Mouse (Mus musculus): ENCODE data around the gene Abhd2.

The Abhd2 gene

DNA sequence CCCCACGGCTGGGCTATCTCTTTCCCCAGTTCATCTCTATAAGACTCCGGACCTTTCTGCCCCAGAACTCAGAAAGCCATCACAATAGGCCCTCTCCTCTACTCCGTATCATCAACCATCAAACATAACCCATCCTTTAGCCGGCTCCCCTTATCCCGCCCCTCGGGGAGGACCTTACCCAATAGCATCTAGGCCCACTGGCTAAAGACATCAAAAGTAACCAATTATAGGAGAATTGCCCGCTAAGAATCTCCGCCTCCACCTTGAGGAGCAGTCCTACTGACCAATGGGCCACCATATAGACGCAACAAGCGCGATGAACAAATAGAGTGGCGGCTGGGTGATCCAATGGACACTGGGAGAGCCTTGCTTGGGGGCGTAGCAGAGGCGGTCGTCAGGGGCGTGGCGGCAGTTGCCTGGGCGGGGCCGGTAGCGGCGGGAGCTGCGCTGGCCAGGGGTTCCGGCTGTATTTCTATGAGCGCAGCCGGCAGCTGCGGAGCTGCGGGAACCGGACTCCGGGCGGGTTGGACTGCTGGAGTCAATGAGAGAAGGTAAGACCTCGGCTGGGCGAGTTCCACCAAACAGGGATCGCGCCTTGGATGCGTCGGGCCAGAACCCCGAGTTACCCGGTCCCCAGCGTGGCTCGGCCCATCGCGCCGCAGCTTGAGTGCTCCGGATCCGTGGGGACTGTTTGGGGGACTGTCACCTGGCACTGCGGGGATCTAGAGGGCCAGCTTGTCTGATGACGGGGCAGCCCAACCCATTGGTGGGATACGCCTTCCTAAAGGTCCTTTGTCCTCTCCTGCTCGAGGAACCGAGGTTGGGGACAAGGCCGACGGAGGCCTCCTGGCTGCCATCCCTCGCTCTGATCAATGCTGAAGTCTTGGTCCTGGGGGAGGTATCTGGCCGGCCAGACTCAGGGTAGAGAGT is at the start of gene Abhd2:
Gene Abhd2 (plus strand): TSS at position 411 of the 930 bp plus-strand sequence.
- DNase-seq (ENCODE audit: low spot score) = peak; percentile 100

DNA sequence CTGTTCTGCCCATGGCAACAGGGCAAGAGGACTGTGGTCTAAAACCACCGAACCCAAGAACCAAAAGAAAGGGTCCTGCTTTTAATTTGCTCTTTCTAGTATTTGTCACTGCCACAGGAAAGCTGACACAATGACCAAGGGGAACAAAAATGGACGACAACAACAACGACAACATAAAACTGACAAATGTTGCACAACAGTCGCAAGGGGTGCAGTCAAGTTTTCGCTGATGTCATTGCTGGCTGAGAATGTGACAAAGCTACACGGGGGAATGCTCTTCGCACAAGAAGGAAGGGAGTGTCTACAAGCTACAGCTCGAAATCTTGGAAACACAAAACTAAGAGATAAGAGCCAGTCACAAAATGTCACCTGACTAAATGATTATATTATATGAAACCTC is 47.5 kb upstream of the Abhd2 start:
- DNase-seq (ENCODE audit: low spot score) = no peak

DNA sequence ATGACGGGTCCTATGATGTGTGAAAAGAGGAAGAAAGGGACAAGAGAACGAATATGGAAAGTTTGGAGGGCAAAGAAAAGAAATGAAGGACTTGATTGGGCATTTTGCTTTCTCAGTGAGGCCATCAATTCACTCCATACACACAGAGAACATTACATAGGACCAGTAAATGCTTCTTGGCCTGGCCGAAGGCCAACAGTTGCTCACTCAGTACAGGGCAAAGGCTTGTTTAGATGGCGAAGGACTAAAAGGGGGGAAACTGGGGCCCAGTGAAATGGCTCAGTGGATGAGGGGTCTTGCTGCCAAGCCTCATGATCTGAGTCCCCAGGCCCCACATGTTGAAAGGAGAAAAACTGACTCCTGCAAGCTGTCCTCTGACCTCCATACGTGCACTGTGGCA is 46.8 kb upstream of the Abhd2 start:
- DNase-seq (ENCODE audit: low spot score) = no peak

DNA sequence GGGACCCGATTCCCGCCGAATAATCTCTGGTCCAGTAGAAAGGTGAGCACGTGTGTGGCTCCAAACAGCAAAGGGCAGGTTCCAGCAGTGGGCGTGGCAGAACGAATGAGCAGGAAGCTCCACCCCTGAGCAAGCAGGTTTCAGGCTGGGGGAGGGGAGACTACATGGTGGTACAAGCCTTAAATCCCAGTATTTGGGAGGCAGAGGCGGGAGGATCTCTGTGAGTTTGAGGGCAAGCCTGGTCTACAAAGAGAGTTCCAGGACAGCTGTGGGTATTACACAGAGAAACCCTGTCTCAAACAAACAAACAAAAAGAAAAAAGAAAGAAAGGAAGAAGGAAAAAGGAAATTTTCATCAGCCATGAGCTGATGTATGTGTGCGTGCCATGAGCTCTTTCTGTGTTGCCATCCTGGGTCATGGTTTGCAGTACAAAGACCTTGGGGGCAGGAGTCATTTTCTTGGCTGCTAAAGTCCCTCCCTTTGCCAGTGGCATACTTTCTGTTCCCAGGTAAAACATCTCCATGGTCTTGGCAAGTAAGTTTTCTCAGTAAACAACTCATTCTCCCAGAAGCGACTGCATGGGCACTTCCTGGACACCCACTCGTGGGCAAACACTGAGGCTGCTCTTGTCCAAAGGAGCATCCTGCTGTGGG is 46.0 kb upstream of the Abhd2 start:
- DNase-seq (ENCODE audit: low spot score) = no peak

DNA sequence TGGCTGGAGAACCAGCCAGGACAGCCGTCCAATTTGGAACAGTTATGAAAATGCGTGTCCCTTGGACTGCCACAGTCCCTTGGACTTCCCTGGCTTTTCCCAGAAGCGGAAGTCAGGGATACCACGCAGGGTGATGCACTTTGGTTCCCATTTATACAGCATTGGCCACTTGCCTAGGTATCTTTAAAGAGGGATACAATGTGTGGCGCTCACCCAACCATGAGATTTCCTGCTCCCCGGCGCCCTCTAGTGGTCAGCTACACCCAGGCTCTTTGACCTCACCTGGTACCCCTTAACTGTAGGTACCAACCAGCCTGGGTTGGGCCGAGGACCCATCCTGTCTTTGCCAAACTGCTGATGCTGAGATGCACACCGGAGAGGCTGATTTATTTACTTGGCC is 44.5 kb upstream of the Abhd2 start:
- DNase-seq (ENCODE audit: low spot score) = peak; percentile 83

DNA sequence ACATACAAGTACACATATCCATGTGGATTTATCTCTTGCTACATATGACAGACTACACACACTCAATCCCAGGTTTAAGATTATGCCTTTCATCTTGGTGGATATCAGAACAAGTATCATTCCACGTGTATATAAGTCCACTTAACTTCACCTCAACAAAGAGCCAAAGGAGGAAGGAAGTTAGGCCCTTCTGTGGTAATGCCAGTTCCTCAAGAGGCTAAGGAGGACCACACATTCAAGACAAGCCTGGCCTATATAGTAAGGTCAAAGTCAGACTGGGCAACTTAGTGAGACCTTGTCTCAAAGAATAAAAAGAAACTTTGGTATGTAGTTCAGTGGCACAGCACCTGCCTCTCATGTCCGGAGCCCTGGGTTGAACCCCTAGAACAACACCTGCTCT is 41.4 kb upstream of the Abhd2 start:
- DNase-seq (ENCODE audit: low spot score) = no peak

DNA sequence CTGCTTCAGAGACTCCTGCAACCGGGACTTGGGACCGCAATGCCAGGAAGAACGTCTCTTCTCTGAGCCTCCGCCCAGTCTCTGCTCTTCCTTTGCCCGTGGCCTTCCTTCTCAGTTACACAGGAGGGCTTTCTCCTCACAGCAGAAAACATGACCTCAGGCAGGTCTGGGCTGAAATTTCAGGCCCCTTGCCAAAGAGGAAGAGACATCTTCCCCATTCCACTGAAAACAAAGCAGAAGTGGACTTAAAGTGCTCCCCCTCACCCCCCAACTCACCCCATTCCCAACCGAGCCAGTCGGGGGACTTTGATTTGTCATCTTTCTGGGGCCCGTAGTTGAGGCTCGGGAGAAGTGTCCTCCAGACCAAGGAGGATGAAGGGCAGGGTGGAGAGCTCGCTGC is 41.0 kb upstream of the Abhd2 start:
- DNase-seq (ENCODE audit: low spot score) = no peak

DNA sequence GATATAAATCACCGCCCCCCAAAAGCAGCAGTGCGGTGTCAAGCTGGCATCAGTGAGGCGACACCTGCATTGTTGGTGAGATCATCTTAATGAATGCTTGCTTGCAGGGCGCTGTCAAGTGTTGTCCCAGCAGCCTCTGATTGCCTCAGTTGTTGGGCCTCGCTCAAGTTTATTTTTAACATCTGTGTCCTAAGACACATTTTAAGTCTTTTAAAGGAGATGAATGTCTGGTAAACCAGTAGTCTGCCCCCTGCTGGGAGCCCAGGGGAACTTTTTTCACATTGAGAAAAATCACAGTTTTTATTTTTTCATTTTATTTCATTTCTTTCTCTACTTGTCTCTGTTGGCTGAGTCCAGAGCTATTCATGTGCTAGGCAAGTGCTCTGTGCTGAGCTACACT is 34.3 kb upstream of the Abhd2 start:
- DNase-seq (ENCODE audit: low spot score) = no peak

DNA sequence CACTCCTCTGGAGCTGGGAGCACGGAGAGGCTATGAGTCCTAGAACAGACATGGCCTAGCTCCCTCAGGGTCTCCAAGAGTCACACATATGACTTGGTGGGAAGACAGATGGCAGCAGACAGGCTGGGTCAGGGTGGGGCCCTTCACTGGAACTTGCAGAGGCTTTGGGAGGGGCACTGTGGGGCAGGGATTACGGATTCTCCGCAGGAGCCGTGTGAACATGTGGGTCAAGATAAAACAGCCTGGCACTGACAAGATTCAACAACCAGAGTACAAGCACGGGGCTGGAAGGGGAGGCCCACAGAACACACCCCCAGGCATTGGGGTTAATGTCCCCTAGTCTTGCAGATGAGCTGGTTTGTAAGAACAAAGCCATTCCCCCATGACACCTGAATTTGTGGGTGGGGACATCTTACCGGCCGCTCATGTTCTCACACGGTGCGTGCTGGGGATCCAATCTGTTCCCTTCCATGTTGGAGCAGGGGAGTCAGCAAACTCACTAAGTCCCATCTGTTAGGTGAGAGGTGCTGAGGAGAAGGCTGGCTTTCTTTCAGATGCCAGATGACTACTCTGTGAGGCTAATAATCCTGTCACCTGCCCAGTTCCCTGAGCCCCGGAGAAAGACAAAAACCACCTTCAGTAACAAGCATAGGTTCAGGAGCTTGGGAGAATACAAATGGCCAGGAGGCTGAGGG is 30.9 kb upstream of the Abhd2 start:
- DNase-seq (ENCODE audit: low spot score) = no peak

DNA sequence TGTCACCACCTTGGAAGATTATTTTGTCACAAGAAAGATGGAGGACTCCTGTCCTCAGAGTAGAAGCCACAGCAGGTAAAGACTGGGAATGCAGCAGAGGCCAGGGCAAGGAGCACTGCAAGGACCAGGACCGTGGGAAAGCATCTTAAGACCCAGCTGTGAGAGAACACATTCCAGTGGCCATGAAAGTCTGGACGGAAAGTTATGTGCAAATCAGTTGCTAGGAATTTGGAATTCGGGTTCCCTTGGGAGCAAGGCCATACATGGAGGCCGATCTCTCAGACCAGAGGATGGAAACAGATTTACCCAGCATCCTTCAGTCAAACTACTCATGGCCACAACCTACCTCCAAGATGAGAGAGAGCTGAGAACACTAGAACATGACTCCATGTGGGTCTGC is 29.8 kb upstream of the Abhd2 start:
- no peak for DNase-seq (ENCODE audit: low spot score)

DNA sequence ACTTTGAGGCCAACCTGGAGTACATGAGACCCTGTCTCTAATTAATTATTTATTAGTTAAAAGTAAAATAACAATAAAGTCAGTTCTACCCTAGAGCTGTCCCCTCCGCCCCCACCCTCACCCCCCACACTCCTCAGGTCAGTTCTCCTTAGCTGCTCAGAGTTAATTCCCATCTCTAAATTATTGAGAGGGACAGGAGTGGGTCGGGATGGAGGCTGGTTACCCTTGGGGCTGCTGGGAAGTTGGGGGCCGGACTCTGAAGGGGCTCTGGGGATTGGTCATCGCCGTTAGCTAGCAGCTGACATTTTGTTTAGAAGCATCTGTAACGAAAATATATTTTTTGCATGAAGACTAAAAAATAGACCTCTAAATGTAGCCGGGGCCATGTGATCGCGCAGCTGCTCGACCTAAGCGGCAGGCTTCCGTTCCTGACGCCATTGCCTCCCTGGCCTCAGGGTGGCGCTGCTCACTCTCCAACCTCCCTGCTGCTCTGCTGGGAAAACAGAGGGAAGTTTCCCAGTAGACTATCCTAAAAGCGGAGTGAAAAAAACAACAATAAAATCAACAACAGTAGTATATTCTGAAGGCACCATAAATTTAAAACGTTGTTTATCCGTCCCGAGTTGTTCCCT is 26.8 kb upstream of the Abhd2 start:
- DNase-seq (ENCODE audit: low spot score) = peak; percentile 77

DNA sequence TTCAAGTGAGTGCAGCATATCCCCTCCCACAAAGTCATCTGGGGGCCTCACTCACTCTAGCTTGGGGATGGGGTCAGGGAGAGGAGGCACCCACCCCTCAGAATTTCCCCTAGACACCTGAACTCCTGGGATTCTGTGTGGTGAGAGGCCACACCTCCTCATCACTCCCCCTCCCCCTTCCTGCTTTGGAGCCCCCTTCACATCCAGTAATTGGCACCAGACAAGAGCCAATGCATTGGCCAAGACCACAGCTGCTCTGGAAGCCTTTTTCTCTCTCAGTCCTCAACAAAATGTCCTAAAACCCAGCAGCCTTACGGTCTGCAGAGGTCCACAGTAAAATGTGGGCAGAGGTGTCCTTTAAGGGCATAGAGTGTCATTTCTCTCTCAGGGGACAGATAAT is 25.6 kb upstream of the Abhd2 start:
- DNase-seq (ENCODE audit: low spot score) = no peak

DNA sequence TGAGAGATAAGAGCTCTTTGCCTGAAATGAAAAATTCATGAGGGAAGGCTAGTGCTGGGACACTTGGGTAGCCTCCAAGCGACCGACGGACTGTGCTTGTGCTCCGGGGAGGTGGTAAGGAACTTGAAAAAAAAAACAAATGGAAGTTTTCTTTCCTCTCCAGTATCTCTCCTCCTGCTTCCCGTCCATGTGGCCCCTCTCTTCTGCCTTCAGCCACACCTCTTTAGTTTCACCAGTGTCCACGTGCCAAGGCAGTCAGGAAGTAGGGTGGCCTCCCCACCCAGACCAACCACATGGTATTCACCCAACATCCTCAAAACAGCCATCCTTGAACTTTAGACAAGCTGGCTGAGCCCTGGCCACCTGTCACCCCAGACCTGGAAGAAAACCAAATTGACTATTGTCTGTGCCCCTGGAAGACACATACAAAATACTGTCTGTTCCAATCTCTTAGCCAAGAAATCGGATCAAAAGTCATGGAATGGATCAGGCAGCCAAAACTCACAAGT is 25.1 kb upstream of the Abhd2 start:
- no peak for DNase-seq (ENCODE audit: low spot score)

DNA sequence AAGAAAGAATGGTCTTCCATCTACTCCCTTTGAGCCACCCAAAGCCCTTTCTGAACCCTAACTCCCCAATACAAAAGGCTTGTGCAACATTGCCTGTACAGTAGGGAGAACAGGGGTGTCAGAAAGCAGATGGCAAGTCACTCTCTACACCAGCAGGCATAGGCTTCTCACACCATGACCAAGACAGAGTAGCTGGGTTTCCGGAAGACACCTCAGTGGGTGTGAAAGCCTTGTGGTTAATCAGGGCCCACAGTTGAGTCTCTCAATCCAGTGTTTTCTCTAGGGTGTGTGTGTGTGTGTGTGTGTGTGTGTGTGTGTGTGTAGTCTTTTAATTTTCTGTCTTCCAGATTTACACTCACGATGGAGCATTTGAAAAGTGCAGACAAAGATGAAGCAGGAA is 23.4 kb upstream of the Abhd2 start:
- DNase-seq (ENCODE audit: low spot score) = no peak

DNA sequence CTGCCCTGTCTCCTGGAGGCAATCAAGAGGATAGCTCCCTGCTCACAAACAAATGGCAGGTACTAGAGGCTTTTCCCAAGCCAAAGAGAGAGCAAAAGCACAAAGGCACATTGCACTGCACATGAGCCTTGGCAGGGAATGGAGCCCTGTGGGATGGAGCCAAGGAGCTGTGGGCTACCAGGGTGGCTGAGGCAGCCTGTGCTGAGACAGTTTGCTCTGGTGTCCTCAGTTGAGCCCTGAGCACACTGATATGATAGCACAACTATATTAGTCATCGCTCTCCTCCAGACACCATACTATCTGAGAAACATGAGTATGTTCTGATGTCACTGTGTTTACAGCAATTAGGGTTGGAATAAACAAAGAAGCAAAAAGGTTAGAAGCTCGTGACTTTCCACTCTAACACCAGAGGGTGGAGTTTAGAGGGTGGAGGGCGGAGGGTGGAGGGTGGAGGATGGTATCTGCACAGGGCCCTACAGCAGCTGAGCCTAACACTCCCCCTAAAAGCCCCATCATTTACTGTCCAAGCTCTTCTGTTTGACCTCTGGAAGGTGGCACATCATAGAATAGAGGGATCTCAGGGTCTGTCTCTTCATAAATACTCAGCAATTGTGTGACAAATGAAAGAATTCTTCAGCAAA is 18.6 kb upstream of the Abhd2 start:
- no peak for DNase-seq (ENCODE audit: low spot score)

DNA sequence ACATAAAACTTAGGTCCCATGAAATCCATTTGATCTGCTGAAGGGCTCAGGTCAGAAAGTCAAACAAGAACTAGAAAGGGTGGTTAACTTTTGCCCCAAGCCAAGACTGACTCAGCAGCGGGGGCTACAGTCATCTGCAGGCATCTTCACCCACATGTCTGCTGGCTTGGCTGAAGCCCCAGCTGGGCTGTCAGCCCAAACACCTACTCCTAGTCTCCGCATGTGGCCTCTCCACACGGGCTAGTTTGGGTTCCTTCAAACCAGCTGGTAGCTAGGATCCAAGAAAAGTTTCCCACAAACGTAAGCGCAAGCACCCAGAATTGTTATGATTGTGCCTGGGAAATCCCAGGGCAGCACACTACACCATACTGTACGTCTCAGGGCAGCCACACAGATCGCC is 17.6 kb upstream of the Abhd2 start:
- DNase-seq (ENCODE audit: low spot score) = peak; percentile 66

DNA sequence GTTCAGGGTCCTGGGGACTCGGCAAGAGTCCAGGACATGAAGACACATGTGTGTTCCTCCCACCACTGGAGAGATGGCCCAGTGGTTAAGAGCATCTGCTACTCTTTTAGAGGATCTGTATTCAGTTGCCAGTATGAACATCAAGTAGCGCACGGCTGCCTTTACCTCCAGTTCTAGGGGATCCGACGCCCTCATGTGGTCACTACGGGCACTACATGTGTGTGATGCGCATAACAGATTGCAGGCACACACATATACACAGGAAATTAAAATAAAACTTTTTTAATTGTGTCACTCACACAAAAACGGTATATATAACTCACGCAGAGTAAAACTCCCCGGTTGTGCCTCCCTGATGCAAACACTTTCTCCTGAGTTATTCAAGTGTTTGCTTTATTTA is 17.2 kb upstream of the Abhd2 start:
- no peak for DNase-seq (ENCODE audit: low spot score)

DNA sequence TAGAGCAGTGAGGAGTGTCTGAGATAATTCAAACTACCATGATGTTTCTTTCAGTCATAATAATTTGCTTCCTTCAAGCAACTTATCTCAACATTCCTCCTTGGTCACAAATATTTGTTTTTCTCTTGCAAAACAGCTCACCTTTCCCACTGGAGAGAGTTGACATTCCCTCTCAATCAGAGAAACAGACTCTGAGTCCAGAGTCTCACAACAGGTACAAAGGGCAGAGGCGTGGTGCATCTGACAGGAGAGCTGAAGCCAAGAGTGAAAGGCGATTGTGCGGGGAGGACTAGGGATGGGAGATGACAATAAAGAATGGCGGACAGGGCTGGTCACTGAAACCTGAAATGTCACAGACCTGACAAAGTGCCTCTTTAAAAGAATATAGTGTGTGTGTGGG is 16.3 kb upstream of the Abhd2 start:
- no peak for DNase-seq (ENCODE audit: low spot score)

DNA sequence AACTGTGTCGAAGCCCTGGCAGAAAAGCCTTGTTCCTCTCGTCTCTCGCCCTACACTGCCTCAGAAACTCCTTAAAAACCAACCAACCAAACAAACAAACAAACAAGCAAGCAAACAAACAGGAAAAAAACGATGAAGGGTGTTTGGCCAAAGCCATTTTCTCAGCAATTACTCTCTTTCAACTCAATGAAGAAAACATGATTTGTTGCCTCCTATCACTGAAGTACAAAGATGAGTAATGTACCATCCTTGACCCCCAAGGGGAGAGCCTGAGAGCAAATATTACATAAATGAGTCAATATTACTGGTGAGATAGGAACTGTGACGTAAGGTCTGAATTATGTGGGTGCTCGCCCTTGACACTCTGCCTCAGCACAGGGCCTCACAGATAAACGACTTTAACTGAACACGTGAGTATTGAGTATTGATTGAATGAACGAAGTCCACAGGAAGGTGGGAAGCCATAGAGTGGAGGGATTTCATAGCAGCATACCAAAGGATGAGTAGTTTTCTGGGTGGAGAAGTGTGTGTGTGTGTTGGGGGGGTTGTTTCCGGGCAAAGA is 13.9 kb upstream of the Abhd2 start:
- DNase-seq (ENCODE audit: low spot score) = no peak

DNA sequence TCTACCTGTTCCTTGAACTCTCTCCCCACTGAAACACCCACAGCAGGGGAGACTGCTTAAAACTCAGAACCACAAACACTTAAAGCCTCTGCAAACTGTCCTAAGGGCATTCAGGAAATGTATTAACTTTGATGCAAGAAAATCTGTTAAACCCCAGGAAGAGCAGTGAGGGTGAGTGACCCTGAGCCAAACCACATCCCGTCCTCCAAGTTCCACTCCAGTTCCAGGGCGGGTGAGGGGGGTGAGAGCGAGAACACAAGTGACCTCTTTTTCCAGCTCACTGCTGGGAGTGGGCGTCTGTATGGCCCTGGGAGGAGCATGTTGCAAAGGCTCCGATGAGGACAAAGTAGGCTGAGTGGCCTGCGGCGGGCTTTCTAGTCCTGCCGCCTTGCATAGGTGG is 10.5 kb upstream of the Abhd2 start:
- no peak for DNase-seq (ENCODE audit: low spot score)

DNA sequence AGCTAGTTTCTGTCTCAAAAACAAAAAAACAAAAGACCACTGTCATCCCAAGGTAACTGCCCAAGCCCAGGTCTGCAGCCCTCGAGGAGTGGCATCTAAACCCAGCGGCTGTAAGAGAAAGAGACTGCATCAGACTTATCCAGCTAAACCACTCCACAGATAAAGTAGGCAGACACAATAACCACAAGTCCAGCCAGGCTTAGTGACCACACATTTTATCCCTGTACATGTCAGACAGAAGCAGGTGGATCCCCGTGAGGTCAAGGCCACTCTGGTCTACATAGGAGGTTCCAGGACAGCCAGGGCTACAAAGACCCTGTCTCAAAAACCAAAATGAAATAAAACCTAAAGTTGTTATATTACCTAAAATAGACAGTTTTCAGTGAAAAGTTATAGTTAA is 9.2 kb upstream of the Abhd2 start:
- DNase-seq (ENCODE audit: low spot score) = no peak

DNA sequence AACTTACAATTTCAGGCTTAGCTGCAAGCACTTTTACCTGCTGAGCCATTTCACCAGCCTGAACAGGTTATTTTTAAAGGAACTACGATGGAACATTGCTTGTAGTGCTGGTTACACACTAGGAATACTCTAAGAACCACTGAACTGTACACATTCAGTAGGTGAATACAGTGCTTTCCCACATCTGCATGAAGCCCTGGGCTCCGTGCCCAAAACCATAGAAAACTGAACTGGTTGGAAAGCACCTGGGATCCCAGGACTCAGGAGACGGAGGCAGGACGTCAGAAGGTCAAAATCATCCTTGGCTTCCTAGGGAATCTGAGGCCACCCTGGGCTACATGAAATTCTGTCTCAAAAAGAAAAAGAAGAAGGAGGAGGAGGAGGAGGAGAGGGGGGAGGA is 6.8 kb upstream of the Abhd2 start:
- DNase-seq (ENCODE audit: low spot score) = no peak

Data from layer of hippocampus, adult 11-12 months (tissue).